Mouse (Mus musculus) lung, embryonic 15.5 days (tissue): ENCODE measurements at regions not wholly inside any gene's neighbourhood (a gene's known extent, or its start where the extent isn't known, plus 50 kb on each side); places are given as distances from the start of the nearest gene placed in this dataset.

ENCODE experiments used
- ATAC-seq: fragments of 200-750 bp; cut with Nextera tagmentation; 2 replicates; pipeline ENCODE4 v1.8.0; 2017; ENCODE audit warnings: moderate number of reproducible peaks, borderline replicate concordance; ENCODE audit not compliant: low FRiP score, low TSS enrichment; ENCODE audit errors: extremely low read depth
- H3K27ac ChIP-seq: fragments of 300-500 bp; sonication (generic); 2 replicates; pipeline ENCODE4 v1.5.1; 2015; ENCODE audit warnings: moderate library complexity, mild to moderate bottlenecking, inconsistent platforms
- H3K27me3 ChIP-seq: fragments of 300-500 bp; sonication (generic); 2 replicates; pipeline ENCODE4 v1.6.1; 2015; ENCODE audit warnings: inconsistent platforms
- H3K36me3 ChIP-seq: fragments of 300-500 bp; sonication (generic); 2 replicates; pipeline ENCODE4 v1.6.1; 2015; ENCODE audit warnings: inconsistent platforms
- H3K4me1 ChIP-seq: fragments of 300-500 bp; sonication (generic); 2 replicates; pipeline ENCODE4 v1.6.1; 2015; ENCODE audit warnings: inconsistent platforms
- H3K4me2 ChIP-seq: fragments of 300-500 bp; sonication (generic); 2 replicates; pipeline ENCODE4 v1.6.1; 2015; ENCODE audit warnings: inconsistent platforms, mild to moderate bottlenecking, moderate library complexity
- H3K4me3 ChIP-seq: fragments of 300-500 bp; sonication (generic); 2 replicates; pipeline ENCODE4 v1.5.1; 2015; ENCODE audit warnings: mild to moderate bottlenecking, inconsistent platforms
- H3K9ac ChIP-seq: fragments of 300-500 bp; sonication (generic); 2 replicates; pipeline ENCODE4 v1.6.1; 2015; ENCODE audit warnings: inconsistent platforms
- H3K9me3 ChIP-seq: fragments of 300-500 bp; sonication (generic); 2 replicates; pipeline ENCODE4 v1.6.1; 2016; ENCODE audit warnings: inconsistent platforms
- WGBS: fragments of 180-500 bp; shearing (Covaris S2); methylation state at CpG from one replicate; pipeline ENCODE4 v1.1.7; 2015; 5-methylcytosine and 5-hydroxymethylcytosine counted together

DNA sequence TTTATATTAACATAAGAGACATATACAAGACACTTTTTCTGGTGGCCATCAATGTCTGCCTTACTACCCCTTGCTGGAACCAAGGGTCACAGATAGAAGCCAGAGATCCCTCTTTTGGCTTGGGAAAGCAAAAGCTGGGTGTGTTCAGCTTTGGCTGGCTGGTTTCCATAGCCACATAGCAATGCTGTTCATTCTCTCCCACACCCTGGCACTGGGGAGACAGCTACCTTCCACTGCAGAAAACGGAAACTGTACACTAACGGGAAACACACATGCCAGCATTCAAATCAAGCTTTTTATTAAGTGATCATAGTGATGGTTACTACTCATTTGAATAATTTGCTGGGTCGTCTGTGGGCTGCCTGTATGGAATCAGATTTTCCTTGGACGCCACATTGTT lies 161.4 kb downstream of the Fam76b start:
- no peak overlapping the region for H3K4me2 ChIP-seq
- no peaks in the 10 kb centered on the region for H3K4me1 ChIP-seq
- no peak overlapping the region for H3K4me3 ChIP-seq
- WGBS: 60% methylated on average over 4 of the region's 4 CpGs
- H3K9ac ChIP-seq: no peak overlapping the region
- H3K27ac ChIP-seq: no peak overlapping the region
- H3K27me3 ChIP-seq: no peaks in the 10 kb centered on the region
- H3K36me3 ChIP-seq: no peaks in the 10 kb centered on the region
- H3K9me3 ChIP-seq: no peaks in the 10 kb centered on the region
- ATAC-seq: no peak

DNA sequence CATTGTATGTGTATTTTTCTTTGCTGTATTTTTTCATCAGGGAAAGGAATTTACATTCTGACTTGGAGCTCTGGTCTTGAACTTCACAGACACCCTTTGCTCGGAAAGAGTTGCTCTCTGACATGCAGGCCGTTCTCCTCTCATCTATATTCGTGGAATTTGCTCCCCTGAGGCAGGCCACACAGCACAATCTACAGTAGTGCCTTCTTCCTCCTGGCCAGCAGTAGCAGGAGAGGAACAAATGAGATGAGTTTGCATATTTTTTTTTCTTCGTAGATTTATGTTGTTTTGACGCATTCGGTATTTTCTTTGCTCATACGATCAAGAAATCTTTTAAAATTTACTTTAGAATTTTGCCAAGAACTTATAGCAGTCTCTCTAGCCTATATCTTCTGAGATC lies 163.4 kb downstream of the Fam76b start:
- 51% methylated on average over 7 of the region's 7 CpGs for WGBS
- H3K4me3 ChIP-seq: no peak overlapping the region
- no peak for ATAC-seq
- H3K27ac ChIP-seq: no peak overlapping the region
- H3K4me1 ChIP-seq: no peaks in the 10 kb centered on the region
- H3K27me3 ChIP-seq: no peaks in the 10 kb centered on the region
- H3K4me2 ChIP-seq: no peak overlapping the region
- no peaks in the 10 kb centered on the region for H3K9me3 ChIP-seq
- no peak overlapping the region for H3K9ac ChIP-seq
- no peaks in the 10 kb centered on the region for H3K36me3 ChIP-seq

DNA sequence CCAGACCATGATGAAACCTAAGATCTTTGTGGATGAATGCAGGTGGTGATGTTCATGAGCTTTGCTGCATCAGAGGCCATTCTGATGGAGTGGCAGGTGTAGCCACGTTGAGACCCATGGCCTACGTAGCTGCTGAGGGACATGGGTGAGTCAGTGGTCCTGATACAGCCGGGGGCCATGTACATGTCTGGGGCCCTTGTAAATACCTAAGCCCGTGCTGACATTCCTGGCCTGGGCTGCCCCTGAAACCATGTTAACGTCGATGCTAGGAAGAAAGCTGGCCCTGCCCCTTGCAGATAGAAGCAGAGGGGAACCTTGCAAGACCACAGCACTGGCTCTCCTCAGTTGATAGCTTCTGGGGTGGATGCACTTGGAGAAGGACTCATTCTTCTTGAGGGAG lies 165.2 kb downstream of the Fam76b start:
- H3K36me3 ChIP-seq: no peaks in the 10 kb centered on the region
- no peak for ATAC-seq
- WGBS: 80% methylated on average over 6 of the region's 6 CpGs
- no peaks in the 10 kb centered on the region for H3K4me1 ChIP-seq
- H3K4me3 ChIP-seq: no peak overlapping the region
- H3K4me2 ChIP-seq: no peak overlapping the region
- no peak overlapping the region for H3K27ac ChIP-seq
- no peaks in the 10 kb centered on the region for H3K9me3 ChIP-seq
- H3K9ac ChIP-seq: no peak overlapping the region
- H3K27me3 ChIP-seq: no peaks in the 10 kb centered on the region

DNA sequence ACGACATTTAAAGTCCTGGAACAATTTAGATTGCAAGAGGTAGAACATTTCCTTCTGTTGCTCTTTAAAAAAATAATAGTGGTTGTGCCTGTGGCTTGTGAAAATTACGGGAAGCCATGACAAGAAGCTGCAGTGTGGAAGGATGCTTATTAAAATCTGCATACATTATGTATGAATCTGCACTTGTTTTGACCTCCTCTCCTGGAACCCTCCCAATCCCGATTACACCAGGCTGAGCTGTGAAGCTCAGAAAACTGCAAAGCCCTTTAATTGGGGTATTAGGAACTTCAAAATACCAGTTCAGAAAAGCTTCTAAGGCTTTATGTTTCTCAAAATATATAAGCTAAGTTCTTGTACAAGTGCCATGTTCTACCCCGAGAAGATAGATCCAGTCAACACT lies 171.8 kb downstream of the Fam76b start:
- WGBS: 76% methylated on average over 4 of the region's 4 CpGs
- Histone ChIP-seq H3K27ac (no peak overlapping the region), H3K9me3 (no peaks in the 10 kb centered on the region), H3K4me3 (no peak overlapping the region), H3K36me3 (no peaks in the 10 kb centered on the region), H3K4me2 (no peak overlapping the region), H3K4me1 (no peaks in the 10 kb centered on the region), H3K27me3 (no peaks in the 10 kb centered on the region), H3K9ac (no peak overlapping the region)
- no peak for ATAC-seq

DNA sequence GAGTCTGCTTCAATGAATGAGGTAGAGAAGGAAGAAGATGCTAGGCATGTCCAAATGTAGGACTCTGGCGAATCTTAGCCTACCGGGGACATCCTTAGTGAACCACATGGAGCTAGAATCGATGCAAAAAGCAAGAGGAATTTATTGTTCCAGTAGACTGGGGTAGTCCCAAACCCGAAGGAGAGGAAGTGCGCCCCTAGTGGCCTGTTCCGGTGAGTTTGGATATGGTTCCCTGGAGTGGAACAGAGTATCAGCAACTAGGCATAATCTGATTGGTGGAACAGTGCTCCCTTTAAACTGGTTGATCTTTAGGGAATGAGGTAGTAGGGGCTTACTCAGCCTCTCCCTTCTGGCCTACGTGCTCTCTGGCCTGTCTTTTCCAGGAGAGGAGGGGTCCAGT lies 174.0 kb downstream of the Fam76b start:
- Histone ChIP-seq H3K9ac (no peak overlapping the region), H3K4me1 (no peaks in the 10 kb centered on the region), H3K27ac (no peak overlapping the region), H3K4me2 (no peak overlapping the region), H3K27me3 (no peaks in the 10 kb centered on the region), H3K9me3 (no peaks in the 10 kb centered on the region), H3K4me3 (no peak overlapping the region), H3K36me3 (no peaks in the 10 kb centered on the region)
- no peak for ATAC-seq
- WGBS: 69% methylated on average over 7 of the region's 7 CpGs

DNA sequence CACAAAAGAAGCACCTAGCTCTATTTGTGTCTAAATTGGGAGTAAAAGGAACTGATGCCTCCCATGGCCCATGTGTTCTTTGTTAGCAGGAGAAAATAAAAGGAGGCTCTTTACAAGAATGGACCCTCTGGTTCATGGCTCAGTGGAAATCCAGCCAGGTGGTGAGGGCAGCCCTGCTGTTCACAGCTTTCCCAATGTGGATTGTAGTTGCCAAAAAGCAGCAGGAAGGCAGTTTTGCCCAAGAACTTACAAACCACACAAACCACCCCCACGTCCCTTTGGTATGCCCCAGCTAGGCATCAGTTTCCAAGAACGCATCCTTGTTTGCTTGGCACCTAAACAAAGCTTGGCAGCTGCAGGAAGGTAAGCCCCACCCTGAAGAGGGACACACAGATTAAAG lies 174.7 kb downstream of the Fam76b start:
- Histone ChIP-seq H3K9ac (no peak overlapping the region), H3K36me3 (no peaks in the 10 kb centered on the region), H3K4me2 (no peak overlapping the region), H3K4me3 (no peak overlapping the region), H3K27ac (no peak overlapping the region), H3K9me3 (no peaks in the 10 kb centered on the region), H3K4me1 (no peaks in the 10 kb centered on the region), H3K27me3 (no peaks in the 10 kb centered on the region)
- no peak for ATAC-seq
- 51% methylated on average over 2 of the region's 2 CpGs for WGBS

DNA sequence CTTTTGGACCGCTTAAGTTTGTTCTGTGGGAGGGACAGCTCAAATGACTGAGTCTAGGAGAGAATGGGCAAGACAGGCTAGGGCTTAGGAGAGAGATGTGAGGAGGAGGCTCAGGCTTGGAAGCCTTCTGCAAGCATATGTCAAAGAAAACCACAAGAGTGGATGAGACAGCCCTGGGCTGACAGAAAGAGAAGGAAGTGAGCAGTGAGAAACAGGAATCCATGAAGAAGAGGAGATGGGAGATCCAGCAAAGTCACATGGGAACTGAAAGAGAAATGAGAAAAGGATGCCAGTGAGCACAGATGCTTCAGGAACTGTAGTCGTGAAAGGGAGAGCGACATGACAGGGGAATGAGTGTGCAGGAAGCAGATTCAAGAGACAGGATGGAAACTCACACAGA lies 175.6 kb downstream of the Fam76b start:
- no peak for ATAC-seq
- H3K4me2 ChIP-seq: no peak overlapping the region

DNA sequence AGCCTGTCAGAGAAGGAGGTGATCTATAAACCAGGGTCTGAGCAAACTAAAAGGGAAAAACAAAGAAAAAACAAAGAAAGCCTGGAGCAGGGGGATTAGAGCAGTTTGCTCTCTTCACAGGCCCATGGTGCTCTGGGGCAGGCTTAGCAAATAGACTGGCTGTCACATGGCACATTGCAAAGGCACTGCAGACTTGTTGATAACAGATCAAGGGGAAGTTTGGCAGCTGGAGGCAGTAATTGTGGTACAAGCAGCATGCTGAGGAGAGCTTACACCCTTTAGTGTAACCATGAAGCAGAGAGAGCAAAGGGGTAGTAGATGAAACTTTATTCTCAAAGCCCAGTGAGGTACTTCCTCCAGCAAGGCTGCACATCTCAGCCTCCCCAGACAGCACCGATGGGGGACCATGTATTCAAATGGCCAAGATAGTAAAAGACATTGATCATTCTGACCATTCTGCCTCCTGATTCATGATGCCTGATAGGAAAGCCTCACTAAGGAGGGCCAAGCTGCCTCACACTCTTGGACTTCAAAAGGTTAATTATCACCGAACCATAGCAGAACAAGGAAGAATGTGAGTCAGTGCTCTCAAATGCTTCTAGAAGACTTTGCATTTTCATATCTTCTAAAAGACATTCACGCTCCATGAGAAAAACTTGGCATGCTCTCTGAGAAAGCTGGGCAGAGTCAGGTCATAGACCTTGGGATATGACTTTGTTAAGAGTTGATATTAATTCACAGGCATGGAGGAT lies 178.9 kb downstream of the Fam76b start:
- H3K27ac ChIP-seq: no peak overlapping the region
- H3K9ac ChIP-seq: no peak overlapping the region
- no peaks in the 10 kb centered on the region for H3K4me1 ChIP-seq
- WGBS: 62% methylated on average over 3 of the region's 3 CpGs
- no peak overlapping the region for H3K4me2 ChIP-seq
- no peaks in the 10 kb centered on the region for H3K9me3 ChIP-seq
- H3K4me3 ChIP-seq: no peak overlapping the region
- no peaks in the 10 kb centered on the region for H3K27me3 ChIP-seq
- no peaks in the 10 kb centered on the region for H3K36me3 ChIP-seq
- no peak; the same call in 1 of the 2 replicates for ATAC-seq

More for the DNA sequence above, 175.6 kb downstream of the Fam76b start:
- H3K27ac ChIP-seq: no peak overlapping the region
- no peaks in the 10 kb centered on the region for H3K27me3 ChIP-seq
- WGBS: 81% methylated on average over 3 of the region's 3 CpGs
- H3K36me3 ChIP-seq: no peaks in the 10 kb centered on the region
- H3K9me3 ChIP-seq: no peaks in the 10 kb centered on the region
- H3K9ac ChIP-seq: no peak overlapping the region
- no peaks in the 10 kb centered on the region for H3K4me1 ChIP-seq
- H3K4me3 ChIP-seq: no peak overlapping the region

DNA sequence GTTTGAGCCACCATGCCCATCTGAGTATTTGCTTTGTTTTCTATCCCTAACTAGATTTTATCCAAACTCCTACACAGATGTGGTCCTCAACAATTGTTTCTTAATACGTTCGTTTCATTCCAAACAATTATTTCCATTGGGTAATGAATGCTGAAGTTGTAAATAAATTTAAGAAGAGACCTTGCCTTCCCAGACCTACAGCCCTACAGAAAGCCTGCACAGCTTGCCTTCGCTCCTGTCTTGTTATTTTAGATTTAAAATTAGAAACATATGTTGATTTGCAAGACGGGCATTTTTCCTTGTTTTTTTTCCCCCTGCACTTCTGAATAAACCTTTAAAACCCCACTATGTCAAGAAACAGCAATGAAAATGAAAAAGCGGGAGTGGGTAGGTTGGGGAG lies 181.9 kb downstream of the Fam76b start:
- no peaks in the 10 kb centered on the region for H3K9me3 ChIP-seq
- 78% methylated on average over 5 of the region's 5 CpGs for WGBS
- H3K4me3 ChIP-seq: no peak overlapping the region
- no peak for ATAC-seq
- H3K4me2 ChIP-seq: no peak overlapping the region
- H3K27ac ChIP-seq: no peak overlapping the region
- H3K36me3 ChIP-seq: no peaks in the 10 kb centered on the region
- H3K27me3 ChIP-seq: no peaks in the 10 kb centered on the region
- H3K9ac ChIP-seq: no peak overlapping the region
- no peaks in the 10 kb centered on the region for H3K4me1 ChIP-seq

DNA sequence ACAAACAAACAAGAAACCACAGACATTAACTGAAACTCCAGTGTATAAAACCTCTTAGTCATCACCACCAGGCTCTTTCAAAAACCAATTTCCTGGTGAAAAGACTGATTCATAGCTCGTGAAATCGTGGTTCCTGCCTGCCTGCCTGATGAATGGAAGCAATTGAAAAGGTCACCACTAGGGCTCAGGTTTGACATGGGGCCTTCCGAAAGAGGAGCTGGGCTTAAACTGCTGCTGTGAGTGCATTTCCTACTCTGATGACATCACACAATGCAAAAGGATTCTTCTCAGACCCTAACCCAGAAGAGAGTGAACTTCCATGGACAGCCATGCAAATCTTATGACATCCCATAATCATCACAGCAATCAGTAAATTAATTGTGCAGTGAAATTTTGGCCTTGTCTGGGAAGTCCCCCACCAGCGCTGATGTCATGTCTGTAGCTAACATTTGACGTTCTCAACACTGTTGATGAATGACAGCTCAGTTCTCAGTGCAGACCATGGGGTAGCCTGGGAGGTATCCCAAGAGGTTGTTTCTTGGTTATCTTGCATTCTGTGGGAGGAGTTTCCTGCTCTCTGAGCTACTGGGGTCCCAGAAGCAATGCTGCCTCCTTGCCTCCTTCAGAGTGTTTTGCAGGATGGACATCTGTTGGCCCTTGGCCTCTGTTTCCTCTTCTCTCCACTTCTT lies 182.9 kb downstream of the Fam76b start:
- no peak overlapping the region for H3K4me3 ChIP-seq
- H3K27me3 ChIP-seq: no peaks in the 10 kb centered on the region
- peak; percentile 59; the same call in 1 of the 2 replicates for ATAC-seq
- no peak overlapping the region for H3K27ac ChIP-seq
- 42% methylated on average over 5 of the region's 5 CpGs for WGBS
- no peaks in the 10 kb centered on the region for H3K36me3 ChIP-seq
- no peaks in the 10 kb centered on the region for H3K4me1 ChIP-seq
- H3K4me2 ChIP-seq: no peak overlapping the region
- no peak overlapping the region for H3K9ac ChIP-seq
- no peaks in the 10 kb centered on the region for H3K9me3 ChIP-seq

DNA sequence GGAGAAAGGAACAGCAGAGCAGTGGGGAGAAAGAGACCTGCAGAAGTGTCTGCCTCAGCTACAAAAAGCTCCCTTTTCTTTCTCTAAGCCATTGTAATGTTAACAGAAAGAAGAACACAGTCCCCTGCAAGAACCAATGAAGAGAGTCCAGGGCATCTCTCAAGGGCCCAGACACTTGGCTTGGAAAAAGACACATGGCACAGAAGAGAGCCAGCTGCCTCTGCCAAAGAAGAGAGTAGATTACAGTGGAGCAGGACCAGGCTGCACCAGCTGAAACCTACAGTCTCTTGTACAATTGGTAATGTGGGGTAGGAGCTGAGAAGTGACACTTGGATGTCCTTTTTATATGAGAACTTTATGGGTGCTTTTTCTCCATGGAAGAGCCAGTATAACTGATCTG lies 196.7 kb downstream of the Fam76b start:
- H3K36me3 ChIP-seq: no peaks in the 10 kb centered on the region
- no peaks in the 10 kb centered on the region for H3K27me3 ChIP-seq
- H3K9ac ChIP-seq: no peak overlapping the region
- no peak overlapping the region for H3K4me2 ChIP-seq
- peaks cover 14% of the 10 kb centered on the region for H3K4me1 ChIP-seq
- no peaks in the 10 kb centered on the region for H3K9me3 ChIP-seq
- no peak for ATAC-seq
- H3K27ac ChIP-seq: peak overlapping the region; percentile 58; the same call in 1 of the 2 replicates
- no peak overlapping the region for H3K4me3 ChIP-seq

DNA sequence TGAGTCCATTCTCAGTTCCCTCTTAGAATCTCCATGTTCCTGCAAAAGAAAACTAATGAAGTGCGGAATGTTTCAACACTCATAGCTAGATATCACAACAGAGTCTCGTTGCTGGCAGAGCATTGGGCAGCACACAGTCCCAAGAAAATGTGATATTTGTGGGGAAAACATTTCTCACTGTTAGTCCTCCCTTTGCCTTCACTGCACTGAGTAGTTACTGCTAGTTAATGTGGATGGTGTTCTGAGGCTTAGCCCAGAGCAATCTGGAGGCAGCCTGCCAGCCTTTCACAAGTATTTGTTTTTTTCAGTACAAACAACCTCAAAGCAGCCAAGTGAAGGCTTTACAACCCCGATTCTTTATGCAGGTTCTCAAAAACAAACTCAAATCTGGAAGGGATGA lies 197.2 kb downstream of the Fam76b start:
- Histone ChIP-seq H3K36me3 (no peaks in the 10 kb centered on the region), H3K27ac (peak overlapping the region; percentile 58), H3K9me3 (no peaks in the 10 kb centered on the region), H3K4me3 (no peak overlapping the region), H3K4me1 (peaks cover 14% of the 10 kb centered on the region), H3K9ac (no peak overlapping the region), H3K4me2 (no peak overlapping the region), H3K27me3 (no peaks in the 10 kb centered on the region)
- WGBS: 38% methylated on average over 3 of the region's 3 CpGs
- ATAC-seq: no peak
